Mouse (Mus musculus) hindbrain, embryonic 16.5 days (tissue): ENCODE data around the gene Hmgb1. TPM values are rescaled to one million over a fixed set of nuclear protein-coding genes. Genes with fewer than 3 reads are reported as not detected.

Experiments used
- ATAC-seq: fragments of 200-750 bp; cut with Nextera tagmentation; 2 replicates; pipeline ENCODE4 v1.8.0; 2017; ENCODE audit warnings: moderate TSS enrichment, moderate library complexity
- H3K27ac ChIP-seq: fragments of 300-500 bp; sonication (generic); 2 replicates; pipeline ENCODE4 v1.5.1; 2014; ENCODE audit warnings: low read depth, mild to moderate bottlenecking, control low read depth, low read length, moderate library complexity
- H3K27me3 ChIP-seq: fragments of 300-500 bp; sonication (generic); replicated peaks from 2 replicates; pipeline ENCODE4 v1.6.1; 2014; ENCODE audit warnings: low read length; ENCODE audit not compliant: control insufficient read depth, insufficient read depth
- H3K36me3 ChIP-seq: fragments of 300-500 bp; sonication (generic); 2 replicates; pipeline ENCODE4 v1.6.1; 2014; ENCODE audit warnings: mild to moderate bottlenecking, low read length, moderate library complexity, mixed read lengths; ENCODE audit not compliant: control insufficient read depth, insufficient read depth
- H3K4me1 ChIP-seq: fragments of 300-500 bp; sonication (generic); 2 replicates; pipeline ENCODE4 v1.6.1; 2014; ENCODE audit warnings: low read depth, low read length; ENCODE audit not compliant: control insufficient read depth, insufficient read depth
- H3K4me2 ChIP-seq: fragments of 300-500 bp; sonication (generic); 2 replicates; pipeline ENCODE4 v1.6.1; 2014; ENCODE audit warnings: mild to moderate bottlenecking, low read length, control low read depth, moderate library complexity
- H3K4me3 ChIP-seq: fragments of 300-500 bp; sonication (generic); 2 replicates; pipeline ENCODE4 v1.5.1; 2014; ENCODE audit warnings: mild to moderate bottlenecking, low read length, control low read depth, moderate library complexity
- H3K9ac ChIP-seq: fragments of 300-500 bp; sonication (generic); 2 replicates; pipeline ENCODE4 v1.6.1; 2014; ENCODE audit warnings: low read depth, mild to moderate bottlenecking, control low read depth, low read length, moderate library complexity
- H3K9me3 ChIP-seq: fragments of 300-500 bp; sonication (generic); 2 replicates; pipeline ENCODE4 v1.6.1; 2014; ENCODE audit warnings: mild to moderate bottlenecking, low read length, moderate library complexity; ENCODE audit not compliant: control insufficient read depth
- WGBS: fragments of 180-500 bp; shearing (Covaris S2); extraction: QIAGEN DNeasy Blood & Tissue Kit; methylation state at CpG from one replicate; pipeline ENCODE4 v1.1.7; 2014; 5-methylcytosine and 5-hydroxymethylcytosine counted together
- polyA plus RNA-seq: library from polyadenylated mRNA; unstranded; fragments of >200 nt; fragmentation: Nextera tagmentation; extraction: Ambion mirVana; gene quantifications from 2 replicates; pipeline ENCODE4 v1.2.1, GENCODE M21; 2015

Gene Hmgb1
- polyA plus RNA-seq, 1 experiment from 2014 or later = 634 TPM

DNA sequence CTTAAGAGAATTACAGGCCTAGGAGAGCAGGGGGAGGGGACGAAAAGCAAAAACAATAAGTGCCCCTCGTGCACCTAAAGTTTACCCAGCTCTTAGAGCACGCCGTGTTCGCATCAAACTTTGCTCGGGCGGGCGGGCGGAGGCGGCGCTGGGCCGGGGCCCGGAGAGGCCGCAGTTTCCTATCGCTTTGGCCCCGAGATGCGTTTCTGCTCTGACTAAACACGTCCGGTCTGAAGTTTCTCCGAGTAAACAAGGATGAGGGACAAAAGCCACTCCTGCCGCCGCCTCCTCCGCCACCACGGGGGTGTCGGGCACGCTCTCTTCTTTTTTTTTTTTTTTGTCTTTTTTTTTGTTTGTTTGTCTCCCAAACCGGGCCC is 133.1 kb downstream of the Hmgb1 start:
- H3K4me3 ChIP-seq = peak overlapping the region; percentile 84
- peak overlapping the region; percentile 100 for H3K27ac ChIP-seq
- H3K9ac ChIP-seq = peak overlapping the region; percentile 97
- no peak for ATAC-seq
- WGBS = 1% methylated on average over 27 of the region's 27 CpGs
- H3K9me3 ChIP-seq = no peaks in the 10 kb centered on the region
- no peaks in the 10 kb centered on the region for H3K27me3 ChIP-seq
- peaks cover 6% of the 10 kb centered on the region for H3K36me3 ChIP-seq
- peaks cover 14% of the 10 kb centered on the region for H3K4me1 ChIP-seq
- peak overlapping the region; percentile 79 for H3K4me2 ChIP-seq

DNA sequence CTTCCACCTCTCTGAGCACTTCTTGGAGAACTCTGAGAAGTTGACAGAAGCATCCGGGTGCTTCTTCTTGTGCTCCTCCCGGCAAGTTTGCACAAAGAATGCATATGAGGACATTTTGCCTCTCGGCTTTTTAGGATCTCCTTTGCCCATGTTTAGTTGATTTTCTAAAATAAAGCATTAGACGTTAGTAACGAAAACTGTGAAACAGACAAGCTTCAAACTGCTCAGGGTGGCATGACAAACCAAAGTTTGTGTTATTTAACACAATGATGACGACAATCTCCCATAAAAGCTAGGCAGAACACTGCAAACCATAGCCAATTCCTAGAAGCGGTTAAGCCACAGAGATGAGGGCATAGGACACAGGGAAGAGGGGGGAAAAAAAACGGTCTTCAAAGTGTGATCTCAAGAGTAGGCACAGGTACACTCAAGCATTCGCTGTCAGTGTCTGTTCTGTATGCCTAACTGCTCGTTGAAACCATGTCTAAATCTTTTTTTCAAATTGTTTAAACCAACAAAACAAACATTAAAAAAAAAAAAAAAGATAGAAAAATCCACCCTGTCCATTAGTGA is 133.6 kb downstream of the Hmgb1 start:
- no peak for ATAC-seq
- Histone ChIP-seq H3K36me3 (peaks cover 8% of the 10 kb centered on the region), H3K4me1 (peaks cover 14% of the 10 kb centered on the region), H3K4me3 (peak overlapping the region; percentile 84), H3K27me3 (no peaks in the 10 kb centered on the region), H3K9me3 (no peaks in the 10 kb centered on the region), H3K9ac (peak overlapping the region; percentile 97), H3K4me2 (peak overlapping the region; percentile 79), H3K27ac (peak overlapping the region; percentile 100; the same call in 1 of the 2 replicates)
- WGBS = 16% methylated on average over 10 of the region's 10 CpGs

DNA sequence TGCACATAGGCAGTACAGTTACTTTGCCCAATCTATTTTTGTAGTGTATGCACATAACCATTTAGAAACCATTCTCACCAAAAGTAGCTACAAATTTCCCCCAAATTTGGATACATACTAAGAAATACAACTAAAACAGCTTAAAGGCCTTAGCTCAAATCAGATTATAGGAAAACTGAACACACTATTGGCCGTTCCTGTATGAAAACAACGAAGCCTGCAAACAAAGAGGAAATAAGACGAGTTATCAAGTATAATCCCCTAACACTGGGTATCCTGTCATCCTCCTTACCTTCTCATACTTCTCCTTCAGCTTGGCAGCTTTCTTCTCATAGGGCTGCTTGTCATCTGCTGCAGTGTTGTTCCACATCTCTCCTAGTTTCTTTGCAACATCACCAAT is 134.9 kb downstream of the Hmgb1 start:
- no peak overlapping the region for H3K9ac ChIP-seq
- no peaks in the 10 kb centered on the region for H3K27me3 ChIP-seq
- peaks cover 14% of the 10 kb centered on the region for H3K4me1 ChIP-seq
- no peak for ATAC-seq
- no peaks in the 10 kb centered on the region for H3K9me3 ChIP-seq
- H3K4me2 ChIP-seq = no peak overlapping the region
- WGBS = 76% methylated on average over 3 of the region's 3 CpGs
- no peak overlapping the region for H3K4me3 ChIP-seq
- H3K36me3 ChIP-seq = peaks cover 10% of the 10 kb centered on the region
- no peak overlapping the region for H3K27ac ChIP-seq

DNA sequence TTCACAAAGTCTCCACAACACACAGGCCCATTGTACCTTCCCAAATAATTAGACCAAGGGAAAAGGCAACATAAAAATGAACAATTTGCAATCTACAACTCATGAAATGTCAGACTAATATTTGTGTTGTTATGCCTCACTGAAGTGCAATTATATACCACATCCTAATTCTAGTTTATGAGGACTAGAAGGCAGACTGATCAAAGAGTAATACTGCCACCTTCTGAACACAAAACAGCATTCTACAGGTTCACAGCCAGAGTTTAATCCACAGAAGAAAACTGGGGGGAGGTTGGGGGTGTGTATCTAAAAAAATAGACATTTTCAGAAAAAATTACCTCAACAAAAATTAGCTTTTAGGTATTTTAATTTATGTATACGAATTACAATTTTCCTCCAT is 135.3 kb downstream of the Hmgb1 start:
- no peak overlapping the region for H3K4me3 ChIP-seq
- 95% methylated on average over 1 of the region's 1 CpGs for WGBS
- H3K27ac ChIP-seq = no peak overlapping the region
- H3K4me2 ChIP-seq = no peak overlapping the region
- H3K9ac ChIP-seq = no peak overlapping the region
- no peaks in the 10 kb centered on the region for H3K27me3 ChIP-seq
- H3K36me3 ChIP-seq = peaks cover 10% of the 10 kb centered on the region
- H3K9me3 ChIP-seq = no peaks in the 10 kb centered on the region
- peaks cover 14% of the 10 kb centered on the region for H3K4me1 ChIP-seq
- no peak for ATAC-seq

DNA sequence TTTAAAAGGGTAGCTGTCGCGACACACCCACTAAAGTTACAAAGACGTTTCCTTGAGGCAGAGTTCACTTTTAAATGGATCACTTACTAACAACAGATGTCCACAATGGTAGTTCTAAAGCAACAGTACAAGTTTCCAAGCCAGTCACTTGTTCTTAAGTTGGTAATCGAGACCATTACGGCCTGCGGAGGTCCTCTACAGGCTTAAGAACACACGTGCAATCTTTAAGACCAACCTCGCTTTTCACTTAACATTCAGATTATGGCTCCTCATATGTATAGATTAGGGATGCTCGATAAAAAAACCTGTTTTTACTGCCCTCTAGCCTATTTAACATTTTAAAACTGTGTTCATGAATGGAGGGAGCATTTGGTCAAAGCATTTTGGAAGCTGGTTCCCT is 137.6 kb downstream of the Hmgb1 start:
- no peak overlapping the region for H3K4me3 ChIP-seq
- 82% methylated on average over 9 of the region's 9 CpGs for WGBS
- no peak overlapping the region for H3K4me2 ChIP-seq
- no peak overlapping the region for H3K9ac ChIP-seq
- no peak for ATAC-seq
- no peak overlapping the region for H3K27ac ChIP-seq
- no peaks in the 10 kb centered on the region for H3K9me3 ChIP-seq
- no peaks in the 10 kb centered on the region for H3K27me3 ChIP-seq
- peaks cover 10% of the 10 kb centered on the region for H3K4me1 ChIP-seq
- peaks cover 10% of the 10 kb centered on the region for H3K36me3 ChIP-seq

DNA sequence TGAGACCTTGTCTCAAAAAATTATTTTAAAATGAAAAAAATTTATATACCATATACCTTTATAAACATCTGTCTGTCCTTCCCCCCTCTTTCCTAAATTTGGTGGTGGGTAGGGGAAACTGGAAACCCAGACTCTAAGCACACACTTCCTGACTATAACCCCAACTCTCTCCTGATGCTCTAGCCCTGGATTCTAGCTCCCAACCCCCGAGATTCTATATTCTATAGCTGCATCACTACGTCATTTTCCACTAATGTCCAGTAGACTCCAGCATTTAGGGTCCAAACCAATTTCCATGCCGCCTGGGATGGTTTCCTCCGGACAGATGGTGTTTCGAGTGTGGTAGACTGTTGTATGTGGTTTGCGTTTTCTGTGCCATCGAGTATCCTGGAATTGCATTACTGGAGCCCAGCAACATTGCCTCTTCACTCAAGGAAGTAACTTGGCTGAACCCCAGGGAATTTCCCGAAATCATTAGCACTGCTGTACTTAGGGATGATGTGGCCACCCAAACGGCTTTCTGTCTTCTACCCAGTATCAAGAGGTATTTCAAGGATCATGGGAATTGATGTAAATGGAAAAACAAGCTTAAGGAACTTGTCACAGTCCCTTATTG is 138.7 kb downstream of the Hmgb1 start:
- no peak for ATAC-seq
- no peaks in the 10 kb centered on the region for H3K27me3 ChIP-seq
- 82% methylated on average over 9 of the region's 9 CpGs for WGBS

DNA sequence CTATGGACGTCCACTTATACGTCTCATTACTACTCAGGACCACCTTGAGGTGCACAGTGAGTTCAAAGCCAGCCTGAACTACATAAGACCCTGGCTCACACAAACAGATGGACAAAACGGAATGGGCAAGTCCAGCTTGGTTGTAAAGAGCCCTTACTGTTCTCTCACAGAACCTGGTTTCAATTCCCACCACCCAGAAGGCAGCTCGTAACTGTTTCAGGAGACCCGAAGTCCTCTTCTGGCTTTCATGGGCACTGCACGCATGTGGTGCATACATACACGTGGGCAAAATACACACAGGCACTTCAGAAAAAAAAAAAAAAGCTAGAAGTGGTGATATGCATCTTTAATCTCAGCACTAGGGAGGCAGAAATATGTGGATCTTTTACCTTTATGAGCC is 139.2 kb downstream of the Hmgb1 start:
- Histone ChIP-seq H3K4me1 (peaks cover 2% of the 10 kb centered on the region), H3K9ac (no peak overlapping the region), H3K4me3 (no peak overlapping the region), H3K27ac (no peak overlapping the region), H3K36me3 (peaks cover 10% of the 10 kb centered on the region), H3K4me2 (no peak overlapping the region), H3K27me3 (no peaks in the 10 kb centered on the region), H3K9me3 (no peaks in the 10 kb centered on the region)
- ATAC-seq = no peak
- 83% methylated on average over 7 of the region's 7 CpGs for WGBS

More for the DNA sequence above, 138.7 kb downstream of the Hmgb1 start:
- no peak overlapping the region for H3K4me2 ChIP-seq
- peaks cover 7% of the 10 kb centered on the region for H3K4me1 ChIP-seq
- H3K4me3 ChIP-seq = no peak overlapping the region
- H3K36me3 ChIP-seq = peaks cover 10% of the 10 kb centered on the region
- H3K27ac ChIP-seq = no peak overlapping the region
- H3K9ac ChIP-seq = no peak overlapping the region
- H3K9me3 ChIP-seq = no peaks in the 10 kb centered on the region

DNA sequence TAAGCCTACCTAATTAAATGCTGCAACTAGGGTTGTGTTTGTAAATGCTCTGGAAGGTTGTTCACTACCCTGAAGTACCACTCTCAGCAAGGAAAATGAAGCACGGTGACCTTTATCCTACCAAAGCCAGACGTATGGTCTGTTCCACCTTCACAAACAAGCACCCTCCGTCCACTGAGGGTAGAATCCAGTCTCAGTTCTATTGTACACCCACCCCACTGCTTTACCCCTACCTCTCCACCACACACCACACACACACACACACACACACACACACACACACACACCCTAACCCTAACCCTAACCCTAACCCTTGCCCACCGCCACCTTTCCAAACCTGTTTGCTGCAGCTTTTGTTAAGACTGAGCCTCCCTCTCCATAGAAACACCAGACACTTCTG is 140.2 kb downstream of the Hmgb1 start:
- Histone ChIP-seq H3K9ac (no peak overlapping the region), H3K9me3 (no peaks in the 10 kb centered on the region; the same call in 1 of the 2 replicates), H3K27me3 (no peaks in the 10 kb centered on the region), H3K27ac (no peak overlapping the region), H3K4me1 (no peaks in the 10 kb centered on the region), H3K4me3 (no peak overlapping the region), H3K36me3 (peaks cover 10% of the 10 kb centered on the region), H3K4me2 (no peak overlapping the region)
- 87% methylated on average over 4 of the region's 4 CpGs for WGBS
- no peak for ATAC-seq

DNA sequence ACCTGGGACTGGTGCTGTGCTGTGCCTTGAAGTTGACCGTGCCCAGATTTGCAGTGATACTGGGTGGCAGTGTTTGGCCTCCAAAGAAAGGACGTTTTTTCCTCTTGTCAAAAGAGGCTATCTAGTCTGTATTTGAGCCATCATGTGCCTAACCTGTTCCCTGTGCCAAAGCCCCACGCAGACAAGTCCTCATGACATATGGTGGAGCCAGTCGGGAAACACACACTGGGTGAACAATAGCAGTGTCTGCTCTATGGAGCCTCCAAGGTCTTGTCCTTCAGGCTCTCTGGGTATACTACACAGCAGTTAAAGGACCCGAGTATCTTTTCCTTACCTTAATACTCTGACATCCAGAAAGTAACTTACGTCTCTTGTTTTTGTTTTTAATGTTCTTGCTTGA is 141.0 kb downstream of the Hmgb1 start:
- no peaks in the 10 kb centered on the region for H3K27me3 ChIP-seq
- H3K9me3 ChIP-seq = no peaks in the 10 kb centered on the region; the same call in 1 of the 2 replicates
- no peak overlapping the region for H3K4me2 ChIP-seq
- H3K36me3 ChIP-seq = peaks cover 10% of the 10 kb centered on the region
- H3K4me3 ChIP-seq = no peak overlapping the region
- no peaks in the 10 kb centered on the region for H3K4me1 ChIP-seq
- H3K9ac ChIP-seq = no peak overlapping the region
- 72% methylated on average over 6 of the region's 6 CpGs for WGBS
- no peak for ATAC-seq
- no peak overlapping the region for H3K27ac ChIP-seq
